ENCODE assay signal across 9 mouse cellular contexts in the genomic region with DNA sequence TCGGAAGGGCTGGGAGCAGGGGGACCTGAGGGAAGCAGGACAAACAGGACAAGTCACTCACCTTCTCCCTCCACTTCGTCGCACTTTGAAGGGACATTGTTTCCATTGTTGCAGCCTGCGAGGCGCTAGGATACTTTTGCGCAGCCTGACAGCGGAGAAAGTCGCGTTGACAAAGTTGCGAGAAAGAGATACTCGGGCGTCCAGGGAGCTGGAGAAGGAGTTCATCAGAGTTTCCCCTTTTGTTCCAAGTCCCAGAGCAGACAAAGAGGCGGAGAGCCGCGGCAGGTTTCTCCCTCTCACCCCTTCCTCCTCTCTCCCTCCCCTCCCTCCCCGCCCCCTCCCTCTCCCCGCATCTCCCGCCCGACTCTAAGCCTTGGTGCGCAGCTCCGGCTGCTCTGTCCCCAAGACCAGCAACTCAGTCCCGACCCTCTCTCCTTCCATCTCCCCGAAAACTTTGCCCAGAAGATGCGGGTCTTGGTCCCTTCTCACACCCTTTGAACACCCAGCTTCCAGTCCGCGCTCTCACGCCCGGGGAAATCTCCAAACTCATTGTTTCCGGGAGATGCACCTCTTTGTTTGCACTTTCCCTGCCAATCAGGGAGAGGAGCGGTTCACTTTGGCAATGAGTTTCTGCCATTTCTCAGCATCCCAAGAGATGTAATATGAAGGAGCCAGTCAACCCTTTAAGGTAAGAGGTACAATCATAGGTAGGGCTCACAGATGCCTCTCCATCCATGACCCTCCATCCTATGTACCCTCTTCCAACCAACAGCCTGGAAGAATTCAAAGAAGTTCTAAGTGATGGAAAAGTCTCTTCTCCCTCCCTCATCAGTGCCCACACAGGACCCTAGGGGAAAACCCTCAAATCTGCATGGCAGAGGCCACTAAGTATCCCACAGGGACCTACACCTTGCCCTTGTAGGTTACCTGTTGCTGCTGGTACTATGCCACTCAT.
DNase-seq lines count a peak whose midpoint lies in the region; ATAC-seq and TF ChIP-seq lines count a peak whose summit lies in the region.
"Had no signal": no experiment of that assay in that cellular context is flagged by ENCODE, and none has a peak within 500 bp of the region (broad histone marks: within the 10 kb centered on the region; RNA-seq: fewer than 3 reads in every experiment).

No protein-coding gene starts in this region.

- TF ChIP-seq POLR2A in cerebellum, adult 2 months (IDR thresholded peaks at IDR 0.05; ENCODE audit: borderline replicate concordance, insufficient read depth, low read length): no peak
- no peak for TF ChIP-seq POLR2A in thymus, adult 2 months (IDR thresholded peaks at IDR 0.05; ENCODE audit: control insufficient read depth, extremely low read depth, insufficient read depth, low read length, poor library complexity)

- peak in 1 of 2 experiments; percentile 15 for DNase-seq in cerebellum, adult 2 months
- DNase-seq in cerebellum, adult 9-11 months: no peak
- DNase-seq in adrenal gland, postnatal 14 days: peak; percentile 15
- DNase-seq in heart, adult 9 months (ENCODE audit: low spot score in 2 of 2): peak; percentile 8 to 25
- DNase-seq in midbrain, embryonic 10.5 days (ENCODE audit: low spot score): peak; percentile 81
- DNase-seq in thymus, adult 2 months: peak; percentile 40

- H3K36me3 ChIP-seq in kidney, embryonic 16.5 days (ENCODE audit: insufficient read depth, low read length): no peaks in the 10 kb centered on the region
- peaks cover 6% of the 10 kb centered on the region for H3K36me3 ChIP-seq in midbrain, embryonic 10.5 days
- no peaks in the 10 kb centered on the region for H3K36me3 ChIP-seq in thymus, adult 2 months (ENCODE audit: control insufficient read depth, insufficient read depth, low read length)

- TF ChIP-seq CTCF in cerebellum, adult 2 months (IDR thresholded peaks at IDR 0.05; ENCODE audit: borderline replicate concordance, insufficient read depth, low read depth, low read length): no peak
- TF ChIP-seq CTCF in thymus, adult 2 months (IDR thresholded peaks at IDR 0.05; ENCODE audit: borderline replicate concordance, control insufficient read depth, extremely low read depth, insufficient read depth, low read length, poor library complexity): no peak

- no peaks in the 10 kb centered on the region for H3K4me1 ChIP-seq in cerebellum, adult 2 months (ENCODE audit: control insufficient read depth, insufficient read depth, low read length)
- peaks cover 19% of the 10 kb centered on the region; the same call in 1 of the 2 replicates for H3K4me1 ChIP-seq in kidney, embryonic 16.5 days (ENCODE audit: insufficient read depth, low read length)
- H3K4me1 ChIP-seq in midbrain, embryonic 10.5 days: peaks cover 53% of the 10 kb centered on the region
- H3K4me1 ChIP-seq in thymus, adult 2 months (replicated peaks; ENCODE audit: control insufficient read depth, insufficient read depth, low read length): peaks cover 15% of the 10 kb centered on the region

- H3K27me3 ChIP-seq in cerebellum, adult 2 months (ENCODE audit: control insufficient read depth, insufficient read depth, low read length): peaks cover 1% of the 10 kb centered on the region; the same call in 1 of the 2 replicates
- H3K27me3 ChIP-seq in kidney, embryonic 16.5 days (ENCODE audit: insufficient read depth, low read length): peaks cover 7% of the 10 kb centered on the region
- peaks cover 31% of the 10 kb centered on the region for H3K27me3 ChIP-seq in midbrain, embryonic 10.5 days (ENCODE audit: low read depth, poor library complexity, severe bottlenecking)
- H3K27me3 ChIP-seq in thymus, adult 2 months (ENCODE audit: control insufficient read depth, insufficient read depth, low read length): no peaks in the 10 kb centered on the region
- H3K27me3 ChIP-seq: CH12.LX had no signal

- peak overlapping the region; percentile 82 for H3K9ac ChIP-seq in kidney, embryonic 16.5 days (replicated peaks; ENCODE audit: low read length)

- H3K4me2 ChIP-seq in kidney, embryonic 16.5 days (replicated peaks; ENCODE audit: low read depth, low read length): peak overlapping the region; percentile 82

- H3K9me3 ChIP-seq in kidney, embryonic 16.5 days (ENCODE audit: low read length): no peaks in the 10 kb centered on the region
- no peaks in the 10 kb centered on the region for H3K9me3 ChIP-seq in midbrain, embryonic 10.5 days (replicated peaks)

- peak overlapping the region; percentile 55 for H3K4me3 ChIP-seq in cerebellum, adult 2 months (replicated peaks; ENCODE audit: insufficient read depth, low read depth, low read length)
- peak overlapping the region; percentile 66 for H3K4me3 ChIP-seq in kidney, embryonic 16.5 days (ENCODE audit: low read length)
- peak overlapping the region; percentile 75 for H3K4me3 ChIP-seq in midbrain, embryonic 10.5 days
- H3K4me3 ChIP-seq in thymus, adult 2 months (ENCODE audit: control insufficient read depth, insufficient read depth, low read length): peak overlapping the region; percentile 98

- ATAC-seq in kidney, embryonic 16.5 days (ENCODE audit: low FRiP score, low TSS enrichment): peak; percentile 68; the same call in 1 of the 2 replicates
- ATAC-seq in erythroid progenitor cell, adult 5-6 weeks (replicated peaks; ENCODE audit: low FRiP score, poor library complexity, severe bottlenecking): no peak

- WGBS in cerebellum, adult 2 months: 2% methylated on average over 30 of the region's 30 CpGs
- under 1% methylated on average over 29 of the region's 30 CpGs for WGBS in kidney, embryonic 16.5 days
- WGBS in midbrain, embryonic 10.5 days: under 1% methylated on average over 30 of the region's 30 CpGs
- under 1% methylated on average over 29 of the region's 30 CpGs for WGBS in thymus, adult 2 months

- H3K27ac ChIP-seq in cerebellum, adult 2 months (ENCODE audit: insufficient read depth, low read length): no peak overlapping the region
- no peak overlapping the region for H3K27ac ChIP-seq in kidney, embryonic 16.5 days (ENCODE audit: low read length)
- H3K27ac ChIP-seq in midbrain, embryonic 10.5 days (replicated peaks): peak overlapping the region; percentile 96
- H3K27ac ChIP-seq in thymus, adult 2 months (ENCODE audit: control insufficient read depth, insufficient read depth, low read length): peak overlapping the region; percentile 20; the same call in 1 of the 2 replicates

Comparison
In these comparisons a context has a peak if more than half of its experiments do, and no peak if none do; other contexts are left out.
1. H3K27ac ChIP-seq: peak in midbrain, embryonic 10.5 days (single experiment) and thymus, adult 2 months (single experiment); none in cerebellum, adult 2 months (single experiment) and kidney, embryonic 16.5 days (single experiment).
2. Peak in every context shown above with its lines, with median percentiles within 50 percentile points of each other: H3K4me3 ChIP-seq.